Mouse (Mus musculus): ENCODE measurements around the gene Vmn2r52. TPM values are rescaled to one million over a fixed set of nuclear protein-coding genes. Genes with fewer than 3 reads are reported as not detected.
"Not testable (repeated sequence)": the region's sequence is repeated elsewhere in the genome, so short reads cannot be mapped to it uniquely, and the experiment has no call there.

Vmn2r52 gene
- total RNA-seq (2015; ENCODE audit: low replicate concordance) = not detected in 2 replicates
- total RNA-seq (2017; ENCODE audit: low replicate concordance) = not detected in 2 replicates

DNA sequence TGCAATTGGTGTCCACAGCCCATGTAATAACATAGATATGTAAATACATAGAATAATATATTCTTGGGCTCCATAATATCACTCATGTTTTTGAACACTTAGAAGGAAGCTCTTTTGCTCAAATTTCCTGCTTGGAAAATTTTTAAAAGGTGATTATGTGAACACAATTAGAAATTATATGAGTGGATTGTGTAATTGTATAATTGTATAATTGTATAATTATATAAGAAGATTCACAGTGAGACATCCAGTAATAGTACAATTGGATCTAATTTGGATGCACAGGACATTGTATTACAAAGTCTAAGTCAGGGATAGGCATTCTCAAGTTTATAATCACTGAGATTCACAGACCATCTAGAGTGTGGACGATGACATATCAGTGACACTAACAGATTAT, at the start of gene Vmn2r52:
Vmn2r52 (minus strand) TSS at position 101 of the 400 bp plus-strand sequence.
- no peak for ATAC-seq (replicated peaks; ENCODE audit: low FRiP score, poor library complexity, severe bottlenecking)

DNA sequence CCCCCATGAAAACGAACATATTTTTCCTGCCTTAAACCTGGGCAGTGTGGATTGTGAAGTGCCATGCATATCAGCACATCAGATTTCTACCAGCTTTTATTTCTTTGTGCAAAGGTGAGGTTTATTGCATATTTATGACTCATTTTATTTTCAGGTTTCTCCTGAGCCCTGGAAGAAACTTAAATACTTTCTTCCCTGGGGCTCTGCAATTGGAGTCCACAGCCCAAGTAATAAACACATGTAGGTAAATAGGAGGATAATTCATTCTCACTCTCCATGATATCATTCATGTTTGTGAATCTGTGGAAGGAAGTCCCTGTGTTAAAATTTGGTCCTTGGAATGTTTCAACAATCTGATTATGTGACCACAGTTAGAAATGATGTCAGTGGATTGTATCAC, 70.7 kb downstream of the Vmn2r52 start, which contains the start of gene Vmn2r51:
Vmn2r51 (minus strand) TSS at position 101 of the 400 bp plus-strand sequence.
- ATAC-seq (replicated peaks; ENCODE audit: low FRiP score, poor library complexity, severe bottlenecking) = not testable (repeated sequence)

Other genes with a start within 250 kb of the Vmn2r52 start
- gene Vmn2r48, start 223.0 kb downstream of the Vmn2r52 start, total RNA-seq (2015; ENCODE audit: low replicate concordance) = not detected in 2 replicates
- gene Vmn2r48, start 223.0 kb downstream of the Vmn2r52 start, total RNA-seq (2017; ENCODE audit: low replicate concordance) = not detected in 2 replicates
- not detected in 2 replicates for gene Vmn2r49, start 184.3 kb downstream of the Vmn2r52 start, total RNA-seq (2015; ENCODE audit: low replicate concordance)
- gene Vmn2r49, start 184.3 kb downstream of the Vmn2r52 start, total RNA-seq (2017; ENCODE audit: low replicate concordance) = not detected in 2 replicates
- gene Vmn2r50, start 123.3 kb downstream of the Vmn2r52 start, total RNA-seq (2015; ENCODE audit: low replicate concordance) = not detected in 2 replicates
- gene Vmn2r50, start 123.3 kb downstream of the Vmn2r52 start, total RNA-seq (2017; ENCODE audit: low replicate concordance) = not detected in 2 replicates
- not detected in 2 replicates for gene Vmn2r51, start 70.8 kb downstream of the Vmn2r52 start, total RNA-seq (2015; ENCODE audit: low replicate concordance)
- not detected in 2 replicates for gene Vmn2r51, start 70.8 kb downstream of the Vmn2r52 start, total RNA-seq (2017; ENCODE audit: low replicate concordance)
- not detected in 2 replicates for gene Vmn1r66, start 101.4 kb upstream of the Vmn2r52 start, total RNA-seq (2015; ENCODE audit: low replicate concordance)
- gene Vmn1r66, start 101.4 kb upstream of the Vmn2r52 start, total RNA-seq (2017; ENCODE audit: low replicate concordance) = 0.26 TPM in 1 of 2 replicates, not detected in the other

Data from erythroblast, adult 5-6 weeks (primary cell).